Mouse (Mus musculus) embryonic facial prominence, embryonic 14.5 days (tissue): ENCODE data around the gene 3110082I17Rik. TPM values are rescaled to one million over a fixed set of nuclear protein-coding genes. Genes with fewer than 3 reads are reported as not detected.

Source experiments
- ATAC-seq: fragments of 200-750 bp; cut with Nextera tagmentation; 2 replicates; pipeline ENCODE4 v1.8.0; 2017; ENCODE audit warnings: low read depth, moderate number of reproducible peaks, moderate TSS enrichment
- DNase-seq: peaks from one replicate; pipeline ENCODE4 v3.0.0-alpha.2; 2015; ENCODE audit warnings: low spot score
- H3K27ac ChIP-seq: fragments of 300-500 bp; sonication (generic); replicated peaks from 2 replicates; pipeline ENCODE4 v1.5.1; 2014; ENCODE audit warnings: low read depth, mild to moderate bottlenecking, low read length, moderate library complexity
- H3K27me3 ChIP-seq: fragments of 300-500 bp; sonication (generic); replicated peaks from 2 replicates; pipeline ENCODE4 v1.6.1; 2014; ENCODE audit warnings: low read length; ENCODE audit not compliant: control insufficient read depth, insufficient read depth
- H3K36me3 ChIP-seq: fragments of 300-500 bp; sonication (generic); 2 replicates; pipeline ENCODE4 v1.6.1; 2014; ENCODE audit warnings: low read length, mixed read lengths; ENCODE audit not compliant: control insufficient read depth, insufficient read depth
- H3K4me1 ChIP-seq: fragments of 300-500 bp; sonication (generic); 2 replicates; pipeline ENCODE4 v1.6.1; 2014; ENCODE audit warnings: antibody characterized with exemption, low read length; ENCODE audit not compliant: control insufficient read depth, insufficient read depth
- H3K4me2 ChIP-seq: fragments of 300-500 bp; sonication (generic); 2 replicates; pipeline ENCODE4 v1.6.1; 2014; ENCODE audit warnings: low read depth, mild to moderate bottlenecking, low read length, moderate library complexity, mixed read lengths
- H3K4me3 ChIP-seq: fragments of 300-500 bp; sonication (generic); 2 replicates; pipeline ENCODE4 v1.5.1; 2014; ENCODE audit warnings: low read depth, mild to moderate bottlenecking, low read length
- H3K9ac ChIP-seq: fragments of 300-500 bp; sonication (generic); 2 replicates; pipeline ENCODE4 v1.6.1; 2014; ENCODE audit warnings: low read depth, mild to moderate bottlenecking, low read length, moderate library complexity, mixed read lengths
- H3K9me3 ChIP-seq: fragments of 300-500 bp; sonication (generic); 2 replicates; pipeline ENCODE4 v1.6.1; 2016; ENCODE audit warnings: low read length; ENCODE audit not compliant: control insufficient read depth
- WGBS: fragments of 180-500 bp; shearing (Covaris S2); extraction: QIAGEN DNeasy Blood & Tissue Kit; methylation state at CpG from one replicate; pipeline ENCODE4 v1.1.7; 2014; 5-methylcytosine and 5-hydroxymethylcytosine counted together
- polyA plus RNA-seq: library from polyadenylated mRNA; unstranded; fragments of >200 nt; fragmentation: Nextera tagmentation; extraction: Ambion mirVana; gene quantifications from 2 replicates; pipeline ENCODE4 v1.2.1, GENCODE M21; 2014

The 3110082I17Rik gene
- polyA plus RNA-seq, 1 experiment from 2014 or later: 24.7 TPM

GRCm38 (mm10) chr5:139317751-139318504 is 142.4 kb downstream of the 3110082I17Rik start:
- Histone ChIP-seq H3K27me3 (no peaks in the 10 kb centered on the region), H3K36me3 (no peaks in the 10 kb centered on the region), H3K4me3 (no peak overlapping the region), H3K9ac (no peak overlapping the region), H3K4me2 (no peak overlapping the region), H3K27ac (no peak overlapping the region), H3K4me1 (no peaks in the 10 kb centered on the region), H3K9me3 (no peaks in the 10 kb centered on the region)
- ATAC-seq (no peak), DNase-seq (no peak)
- 65% methylated on average over 21 of the region's 21 CpGs for WGBS

GRCm38 (mm10) chr5:139316982-139317675 is 143.2 kb downstream of the 3110082I17Rik start:
- no peaks in the 10 kb centered on the region for H3K36me3 ChIP-seq
- H3K27ac ChIP-seq: no peak overlapping the region
- H3K4me3 ChIP-seq: no peak overlapping the region
- DNase-seq (no peak), ATAC-seq (no peak)
- no peaks in the 10 kb centered on the region for H3K9me3 ChIP-seq
- no peaks in the 10 kb centered on the region for H3K27me3 ChIP-seq
- no peak overlapping the region for H3K9ac ChIP-seq
- WGBS: 67% methylated on average over 6 of the region's 6 CpGs
- H3K4me2 ChIP-seq: no peak overlapping the region
- no peaks in the 10 kb centered on the region for H3K4me1 ChIP-seq

GRCm38 (mm10) chr5:139314941-139315642 is 145.2 kb downstream of the 3110082I17Rik start:
- H3K27ac ChIP-seq: no peak overlapping the region
- ATAC-seq (no peak), DNase-seq (no peak)
- H3K4me1 ChIP-seq: no peaks in the 10 kb centered on the region
- 81% methylated on average over 12 of the region's 12 CpGs for WGBS
- no peak overlapping the region for H3K9ac ChIP-seq
- H3K4me3 ChIP-seq: no peak overlapping the region
- no peak overlapping the region for H3K4me2 ChIP-seq
- no peaks in the 10 kb centered on the region for H3K9me3 ChIP-seq
- H3K36me3 ChIP-seq: no peaks in the 10 kb centered on the region
- no peaks in the 10 kb centered on the region for H3K27me3 ChIP-seq

- no peaks in the 10 kb centered on the region for H3K4me1 ChIP-seq
- H3K27ac ChIP-seq: no peak overlapping the region
- ATAC-seq: no peak
- no peaks in the 10 kb centered on the region for H3K9me3 ChIP-seq
- DNase-seq: no peak
- H3K27me3 ChIP-seq: no peaks in the 10 kb centered on the region
- no peak overlapping the region for H3K4me2 ChIP-seq
- no peak overlapping the region for H3K9ac ChIP-seq
- no peak overlapping the region for H3K4me3 ChIP-seq
- 77% methylated on average over 9 of the region's 9 CpGs for WGBS
- H3K36me3 ChIP-seq: no peaks in the 10 kb centered on the region
Measured at GRCm38 (mm10) chr5:139313536-139313935, 146.8 kb downstream of the 3110082I17Rik start.

- Histone ChIP-seq H3K4me3 (no peak overlapping the region), H3K4me1 (no peaks in the 10 kb centered on the region), H3K27ac (no peak overlapping the region), H3K27me3 (no peaks in the 10 kb centered on the region), H3K9me3 (no peaks in the 10 kb centered on the region), H3K4me2 (no peak overlapping the region), H3K9ac (no peak overlapping the region), H3K36me3 (no peaks in the 10 kb centered on the region)
- 86% methylated on average over 9 of the region's 9 CpGs for WGBS
- ATAC-seq (no peak), DNase-seq (no peak)
Measured at GRCm38 (mm10) chr5:139311822-139312221, 148.5 kb downstream of the 3110082I17Rik start.

GRCm38 (mm10) chr5:139310477-139310876 is 149.8 kb downstream of the 3110082I17Rik start:
- Histone ChIP-seq H3K4me2 (no peak overlapping the region), H3K27ac (no peak overlapping the region), H3K4me3 (no peak overlapping the region), H3K27me3 (no peaks in the 10 kb centered on the region), H3K4me1 (no peaks in the 10 kb centered on the region), H3K36me3 (no peaks in the 10 kb centered on the region), H3K9ac (no peak overlapping the region), H3K9me3 (no peaks in the 10 kb centered on the region)
- no peak for DNase-seq
- ATAC-seq: no peak
- 88% methylated on average over 4 of the region's 4 CpGs for WGBS

- H3K4me2 ChIP-seq: no peak overlapping the region
- 70% methylated on average over 3 of the region's 3 CpGs for WGBS
- H3K4me1 ChIP-seq: no peaks in the 10 kb centered on the region
- no peaks in the 10 kb centered on the region for H3K36me3 ChIP-seq
- no peak overlapping the region for H3K27ac ChIP-seq
- H3K4me3 ChIP-seq: no peak overlapping the region
- ATAC-seq (no peak), DNase-seq (no peak)
- no peaks in the 10 kb centered on the region for H3K27me3 ChIP-seq
- H3K9ac ChIP-seq: no peak overlapping the region
- no peaks in the 10 kb centered on the region for H3K9me3 ChIP-seq
Measured at GRCm38 (mm10) chr5:139309946-139310345, 150.4 kb downstream of the 3110082I17Rik start.
